Mouse (Mus musculus): Measurements from ENCODE around the gene Gm48551. TPM values are rescaled to one million over a fixed set of nuclear protein-coding genes. Genes with fewer than 3 reads are reported as not detected.

Gm48551 gene
- total RNA-seq, 1 experiment: 1.8 TPM

DNA sequence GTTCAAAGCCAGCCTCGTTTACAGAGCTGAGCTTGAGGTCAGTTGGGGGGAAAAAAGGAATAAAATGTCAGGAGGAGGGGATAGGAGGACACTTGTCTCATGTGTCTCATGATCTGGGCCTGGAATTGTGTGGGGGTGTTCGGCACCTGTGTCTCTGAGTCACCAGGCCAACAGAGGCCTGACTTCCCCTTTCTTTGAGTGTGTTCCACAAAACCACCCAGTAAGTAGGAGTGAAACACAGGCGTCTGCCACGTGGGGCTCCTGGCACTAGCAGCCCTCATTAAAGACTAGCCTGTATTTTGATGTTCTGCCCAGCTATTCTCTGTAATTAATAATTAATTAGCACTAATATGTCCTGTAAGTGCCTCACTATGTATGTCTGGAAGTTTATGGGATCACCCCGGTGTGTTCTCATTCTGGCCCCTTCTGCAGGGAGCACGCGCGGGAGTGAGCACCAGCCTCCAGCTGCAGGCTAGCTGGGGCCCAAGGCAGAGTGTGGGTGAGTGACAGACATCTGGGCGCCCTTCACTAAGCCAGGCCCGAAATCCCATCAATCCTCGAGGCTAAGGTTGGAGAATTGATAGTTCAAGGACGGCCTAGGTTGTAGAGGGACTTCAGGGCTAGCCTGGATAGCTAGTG is 27.8 kb upstream of the Gm48551 start:
- in situ Hi-C loops (cut with MboI; ENCODE audit: low sequenced_read_pairs in 2 of 2, unreplicated experiment in 2 of 2): no loop called here
- Histone ChIP-seq H3K4me3 (ENCODE audit: insufficient read depth in 1 of 2, low read depth in 1 of 2, low read length in 2 of 2, poor library complexity in 1 of 2, severe bottlenecking in 1 of 2) (peak overlapping the region; percentile 77 to 79), H3K36me3 (ENCODE audit: control insufficient read depth, insufficient read depth, low read length, poor library complexity, severe bottlenecking) (peaks cover 11% of the 10 kb centered on the region; the same call in 1 of the 2 replicates), H3K4me1 (ENCODE audit: control insufficient read depth in 2 of 2, insufficient read depth in 2 of 2, low read length in 2 of 2, poor library complexity in 1 of 2) (peaks cover 15 to 37% of the 10 kb centered on the region in 2 experiments; a peak in 3 of 4 replicates), H3K9me3 (ENCODE audit: control insufficient read depth, insufficient read depth, low read depth, low read length) (no peaks in the 10 kb centered on the region), H3K27ac (ENCODE audit: insufficient read depth, low read depth, low read length, poor library complexity, severe bottlenecking) (peak overlapping the region; percentile 94), H3K9ac (ENCODE audit: insufficient read depth, low read depth, low read length, poor library complexity, severe bottlenecking) (peak overlapping the region; percentile 53)
- TF ChIP-seq ZNF384 (IDR thresholded peaks at IDR 0.05; ENCODE audit: low read depth, low read length): no peak
- TF ChIP-seq MAFK (IDR thresholded peaks at IDR 0.05; ENCODE audit: insufficient read depth, low read depth, low read length): no peak
- no peak for TF ChIP-seq CHD2 (IDR thresholded peaks at IDR 0.05; ENCODE audit: low read depth, low read length)
- no peak for TF ChIP-seq ZC3H11A (IDR thresholded peaks at IDR 0.05; ENCODE audit: borderline replicate concordance, low read depth, low read length)
- no peak for DNase-seq (ENCODE audit: low read depth, low spot score)

DNA sequence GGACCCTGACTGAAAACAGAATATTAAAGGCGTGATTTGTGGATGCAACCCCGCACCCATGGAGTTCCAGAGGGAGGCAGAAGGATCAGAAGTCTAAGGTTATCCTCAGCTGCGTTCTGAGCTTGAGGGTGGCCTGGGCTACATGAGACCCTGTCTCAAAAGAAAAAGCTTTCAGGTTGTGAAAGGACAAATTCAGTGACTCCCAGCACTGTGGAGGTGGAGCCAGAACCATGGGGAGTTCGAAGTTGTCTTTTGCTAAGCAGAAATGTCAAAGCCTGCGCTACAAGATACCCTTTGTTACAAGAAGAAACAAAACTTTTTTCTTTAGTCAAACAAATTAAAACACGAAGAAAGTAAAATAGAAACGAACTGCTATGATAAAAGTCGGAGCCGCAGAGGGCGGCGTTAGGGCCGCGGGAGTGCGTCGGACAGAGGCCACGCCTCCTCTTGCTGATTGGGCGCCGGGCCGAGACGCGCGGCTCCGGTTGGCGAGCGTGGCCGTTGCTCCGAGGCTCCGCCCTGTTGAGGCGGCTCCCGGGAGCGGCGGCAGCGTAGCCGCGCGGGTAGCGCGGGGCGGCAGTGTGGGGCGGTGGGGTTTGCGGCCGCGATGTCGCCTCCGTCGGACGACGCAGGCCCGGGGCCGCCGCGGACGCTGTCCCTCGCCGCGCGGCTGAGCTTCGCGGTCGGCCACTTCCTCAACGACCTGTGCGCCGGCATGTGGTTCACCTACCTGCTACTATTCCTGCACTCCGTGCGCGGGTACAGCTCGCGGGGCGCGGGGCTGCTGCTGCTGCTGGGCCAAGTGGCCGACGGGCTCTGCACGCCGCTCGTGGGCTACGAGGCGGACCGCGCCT is 27.0 kb upstream of the Gm48551 start, which contains the start of gene Mfsd12:
TSS of gene Mfsd12 (plus strand) at position 501 of the 854 bp plus-strand sequence.
- Histone ChIP-seq H3K4me3 (ENCODE audit: insufficient read depth in 1 of 2, low read depth in 1 of 2, low read length in 2 of 2, poor library complexity in 1 of 2, severe bottlenecking in 1 of 2) (peak within 1 kb of the TSS; percentile 77 to 79), H3K9me3 (ENCODE audit: control insufficient read depth, insufficient read depth, low read depth, low read length) (no peaks in the 10 kb centered on the region), H3K36me3 (ENCODE audit: control insufficient read depth, insufficient read depth, low read length, poor library complexity, severe bottlenecking) (peaks cover 16% of the 10 kb centered on the region; the same call in 1 of the 2 replicates), H3K4me1 (ENCODE audit: control insufficient read depth in 2 of 2, insufficient read depth in 2 of 2, low read length in 2 of 2, poor library complexity in 1 of 2) (peaks cover 15 to 41% of the 10 kb centered on the region in 2 experiments; a peak in 3 of 4 replicates), H3K27ac (ENCODE audit: insufficient read depth, low read depth, low read length, poor library complexity, severe bottlenecking) (peak within 1 kb of the TSS; percentile 36), H3K9ac (ENCODE audit: insufficient read depth, low read depth, low read length, poor library complexity, severe bottlenecking) (peak within 1 kb of the TSS; percentile 83)
- TF ChIP-seq CHD2 (IDR thresholded peaks at IDR 0.05; ENCODE audit: low read depth, low read length) (no peak), HCFC1 (IDR thresholded peaks at IDR 0.05; ENCODE audit: borderline replicate concordance, insufficient read depth, low read length) (no peak), ZC3H11A (IDR thresholded peaks at IDR 0.05; ENCODE audit: borderline replicate concordance, low read depth, low read length) (no peak), ZNF384 (IDR thresholded peaks at IDR 0.05; ENCODE audit: low read depth, low read length) (no peak), MAFK (IDR thresholded peaks at IDR 0.05; ENCODE audit: insufficient read depth, low read depth, low read length) (no peak)
- DNase-seq (ENCODE audit: low read depth, low spot score): no peak
- in situ Hi-C loops (cut with MboI; ENCODE audit: low sequenced_read_pairs in 2 of 2, unreplicated experiment in 2 of 2): no loop called here

- Histone ChIP-seq H3K9me3 (ENCODE audit: control insufficient read depth, insufficient read depth, low read depth, low read length) (no peaks in the 10 kb centered on the region), H3K9ac (ENCODE audit: insufficient read depth, low read depth, low read length, poor library complexity, severe bottlenecking) (peak overlapping the region; percentile 83; the same call in 1 of the 2 replicates), H3K4me1 (ENCODE audit: control insufficient read depth in 2 of 2, insufficient read depth in 2 of 2, low read length in 2 of 2, poor library complexity in 1 of 2) (peaks cover 15 to 44% of the 10 kb centered on the region in 2 experiments; a peak in 3 of 4 replicates), H3K36me3 (ENCODE audit: control insufficient read depth, insufficient read depth, low read length, poor library complexity, severe bottlenecking) (peaks cover 24% of the 10 kb centered on the region; the same call in 1 of the 2 replicates), H3K4me3 (ENCODE audit: insufficient read depth in 1 of 2, low read depth in 1 of 2, low read length in 2 of 2, poor library complexity in 1 of 2, severe bottlenecking in 1 of 2) (peak overlapping the region; percentile 77 to 79), H3K27ac (ENCODE audit: insufficient read depth, low read depth, low read length, poor library complexity, severe bottlenecking) (no peak overlapping the region)
- in situ Hi-C loops (cut with MboI; ENCODE audit: low sequenced_read_pairs in 2 of 2, unreplicated experiment in 2 of 2): no loop called here
- no peak for DNase-seq (ENCODE audit: low read depth, low spot score)
- TF ChIP-seq MAFK (IDR thresholded peaks at IDR 0.05; ENCODE audit: insufficient read depth, low read depth, low read length): no peak
- TF ChIP-seq ZC3H11A (IDR thresholded peaks at IDR 0.05; ENCODE audit: borderline replicate concordance, low read depth, low read length): no peak
- TF ChIP-seq ZNF384 (IDR thresholded peaks at IDR 0.05; ENCODE audit: low read depth, low read length): no peak
- no peak for TF ChIP-seq HCFC1 (IDR thresholded peaks at IDR 0.05; ENCODE audit: borderline replicate concordance, insufficient read depth, low read length)
- TF ChIP-seq CHD2 (IDR thresholded peaks at IDR 0.05; ENCODE audit: low read depth, low read length): no peak
Observed at GRCm38 (mm10) chr10:81358209-81358608, 26.1 kb upstream of the Gm48551 start.

- in situ Hi-C loops (cut with MboI; ENCODE audit: low sequenced_read_pairs in 2 of 2, unreplicated experiment in 2 of 2): no loop called here
- H3K9ac ChIP-seq (ENCODE audit: insufficient read depth, low read depth, low read length, poor library complexity, severe bottlenecking): no peak overlapping the region; the same call in 1 of the 2 replicates
- H3K4me3 ChIP-seq (ENCODE audit: insufficient read depth in 1 of 2, low read depth in 1 of 2, low read length in 2 of 2, poor library complexity in 1 of 2, severe bottlenecking in 1 of 2): peak overlapping the region in 1 of 2 experiments; percentile 77; a peak in 1 of 4 replicates
- H3K27ac ChIP-seq (ENCODE audit: insufficient read depth, low read depth, low read length, poor library complexity, severe bottlenecking): no peak overlapping the region
- H3K4me1 ChIP-seq (ENCODE audit: control insufficient read depth in 2 of 2, insufficient read depth in 2 of 2, low read length in 2 of 2, poor library complexity in 1 of 2): peaks cover 15 to 47% of the 10 kb centered on the region in 2 experiments; a peak in 3 of 4 replicates
- peaks cover 29% of the 10 kb centered on the region; the same call in 1 of the 2 replicates for H3K36me3 ChIP-seq (ENCODE audit: control insufficient read depth, insufficient read depth, low read length, poor library complexity, severe bottlenecking)
- TF ChIP-seq HCFC1 (IDR thresholded peaks at IDR 0.05; ENCODE audit: borderline replicate concordance, insufficient read depth, low read length) (no peak), MAFK (IDR thresholded peaks at IDR 0.05; ENCODE audit: insufficient read depth, low read depth, low read length) (no peak), ZC3H11A (IDR thresholded peaks at IDR 0.05; ENCODE audit: borderline replicate concordance, low read depth, low read length) (no peak), CHD2 (IDR thresholded peaks at IDR 0.05; ENCODE audit: low read depth, low read length) (no peak), ZNF384 (IDR thresholded peaks at IDR 0.05; ENCODE audit: low read depth, low read length) (no peak)
- H3K9me3 ChIP-seq (ENCODE audit: control insufficient read depth, insufficient read depth, low read depth, low read length): no peaks in the 10 kb centered on the region
- DNase-seq (ENCODE audit: low read depth, low spot score): no peak
Observed at GRCm38 (mm10) chr10:81358841-81359240, 25.4 kb upstream of the Gm48551 start.
